Mouse (Mus musculus): ENCODE measurements at regions not wholly inside any gene's neighbourhood (a gene's known extent, or its start where the extent isn't known, plus 50 kb on each side); places are given as distances from the start of the nearest gene placed in this dataset.
A peak's percentile ranks its signal among the peaks of the same experiment; 100 is the strongest.

DNA sequence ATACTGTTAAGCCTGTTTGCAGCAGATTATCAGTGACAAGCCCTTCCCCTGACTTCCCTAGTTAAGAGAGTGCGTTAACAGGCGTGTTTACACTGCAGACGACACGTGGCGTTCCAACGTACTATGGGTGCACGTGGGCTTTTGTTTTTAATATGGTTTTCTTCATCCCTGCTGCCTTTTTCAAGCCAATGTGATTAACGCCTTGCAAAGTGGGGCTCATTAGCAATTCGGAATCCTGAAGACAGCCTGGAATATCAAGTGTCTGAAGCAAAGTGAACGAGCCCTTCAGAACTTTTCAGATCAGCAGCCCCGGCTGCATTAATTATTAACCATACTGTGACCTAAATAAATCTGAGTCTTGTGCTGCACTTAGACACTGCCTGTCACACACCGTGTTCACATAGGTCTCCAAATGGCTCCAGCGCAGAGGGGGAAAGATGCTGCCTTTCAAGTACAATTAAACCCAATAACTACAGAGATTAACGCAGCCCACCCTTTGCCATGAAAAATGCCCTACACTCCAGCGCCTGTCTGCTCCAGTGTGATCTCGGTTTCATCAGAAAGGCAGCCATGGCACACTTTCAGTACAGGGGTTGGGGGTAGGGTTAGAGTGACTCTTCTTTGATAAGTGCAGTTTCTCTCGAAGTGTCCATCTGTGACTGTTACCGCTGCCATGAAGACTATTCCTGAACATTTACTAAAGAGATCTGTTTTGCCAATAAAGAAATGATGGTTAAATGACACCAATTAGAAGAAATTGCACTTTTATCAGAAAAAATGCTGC is 140.7 kb upstream of the Tcerg1l start:
- H3K4me1 ChIP-seq, result no peaks in the 10 kb centered on the region
- H3K27me3 ChIP-seq (replicated peaks; ENCODE audit: low read depth, poor library complexity, severe bottlenecking), result no peaks in the 10 kb centered on the region
- no peak overlapping the region for H3K4me3 ChIP-seq
- no peak overlapping the region for H3K27ac ChIP-seq (replicated peaks)
- no peak for DNase-seq (ENCODE audit: low spot score)
- H3K36me3 ChIP-seq (replicated peaks), result no peaks in the 10 kb centered on the region
- no peaks in the 10 kb centered on the region for H3K9me3 ChIP-seq
- 84% methylated on average over 18 of the region's 18 CpGs for WGBS

GRCm38 (mm10) chr7:138526143-138526542 is 128.6 kb upstream of the Tcerg1l start:
- H3K4me1 ChIP-seq, result no peaks in the 10 kb centered on the region
- 96% methylated on average over 2 of the region's 2 CpGs for WGBS
- H3K9me3 ChIP-seq, result no peaks in the 10 kb centered on the region
- DNase-seq (ENCODE audit: low spot score), result no peak
- no peak overlapping the region for H3K27ac ChIP-seq (replicated peaks)
- no peak overlapping the region for H3K4me3 ChIP-seq
- no peaks in the 10 kb centered on the region for H3K27me3 ChIP-seq (replicated peaks; ENCODE audit: low read depth, poor library complexity, severe bottlenecking)
- H3K36me3 ChIP-seq (replicated peaks), result no peaks in the 10 kb centered on the region

GRCm38 (mm10) chr7:138524936-138525335 is 127.4 kb upstream of the Tcerg1l start:
- DNase-seq (ENCODE audit: low spot score), result no peak
- 90% methylated on average over 3 of the region's 3 CpGs for WGBS

GRCm38 (mm10) chr7:138514171-138514570 is 116.6 kb upstream of the Tcerg1l start:
- WGBS, result 89% methylated on average over 2 of the region's 2 CpGs
- H3K4me1 ChIP-seq, result no peaks in the 10 kb centered on the region
- no peaks in the 10 kb centered on the region for H3K36me3 ChIP-seq (replicated peaks)
- no peak for DNase-seq (ENCODE audit: low spot score)
- no peaks in the 10 kb centered on the region for H3K9me3 ChIP-seq
- H3K4me3 ChIP-seq, result no peak overlapping the region
- no peak overlapping the region for H3K27ac ChIP-seq (replicated peaks)
- no peaks in the 10 kb centered on the region for H3K27me3 ChIP-seq (replicated peaks; ENCODE audit: low read depth, poor library complexity, severe bottlenecking)

More at GRCm38 (mm10) chr7:138524936-138525335, 127.4 kb upstream of the Tcerg1l start:
- no peaks in the 10 kb centered on the region for H3K27me3 ChIP-seq (replicated peaks; ENCODE audit: low read depth, poor library complexity, severe bottlenecking)
- no peaks in the 10 kb centered on the region for H3K36me3 ChIP-seq (replicated peaks)
- no peaks in the 10 kb centered on the region for H3K9me3 ChIP-seq
- H3K4me1 ChIP-seq, result no peaks in the 10 kb centered on the region
- H3K4me3 ChIP-seq, result no peak overlapping the region
- H3K27ac ChIP-seq (replicated peaks), result no peak overlapping the region

- WGBS, result 82% methylated on average over 2 of the region's 2 CpGs
- H3K4me3 ChIP-seq, result no peak overlapping the region
- H3K27me3 ChIP-seq (replicated peaks; ENCODE audit: low read depth, poor library complexity, severe bottlenecking), result no peaks in the 10 kb centered on the region
- H3K9me3 ChIP-seq, result no peaks in the 10 kb centered on the region
- H3K27ac ChIP-seq (replicated peaks), result no peak overlapping the region
- no peaks in the 10 kb centered on the region for H3K4me1 ChIP-seq
- DNase-seq (ENCODE audit: low spot score), result no peak
- no peaks in the 10 kb centered on the region for H3K36me3 ChIP-seq (replicated peaks)
These were observed 107.7 kb upstream of the Tcerg1l start for GRCm38 (mm10) chr7:138505205-138505604.

DNA sequence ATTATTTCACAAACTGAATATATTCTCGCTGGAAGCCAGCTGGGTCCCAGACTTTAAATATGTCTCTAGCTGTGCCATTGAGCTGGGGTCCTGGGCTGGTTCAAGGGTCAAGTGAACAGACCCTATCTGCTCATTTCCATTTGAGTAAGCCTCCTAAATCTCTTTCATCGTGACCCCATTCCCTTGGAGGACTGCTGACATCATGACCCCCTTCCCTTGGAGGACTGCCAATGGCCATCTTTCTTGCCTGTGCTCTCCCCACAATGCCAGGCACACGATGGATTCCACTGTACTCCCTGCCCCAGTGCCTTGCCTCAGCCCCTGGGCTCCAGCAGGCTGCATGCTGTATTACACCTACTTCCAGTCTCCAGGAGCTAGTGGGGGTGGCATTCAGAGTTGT is 106.5 kb upstream of the Tcerg1l start:
- Histone ChIP-seq H3K9me3 (no peaks in the 10 kb centered on the region), H3K4me1 (no peaks in the 10 kb centered on the region), H3K27me3 (replicated peaks; ENCODE audit: low read depth, poor library complexity, severe bottlenecking) (no peaks in the 10 kb centered on the region), H3K27ac (replicated peaks) (no peak overlapping the region), H3K36me3 (replicated peaks) (no peaks in the 10 kb centered on the region), H3K4me3 (no peak overlapping the region)
- 58% methylated on average over 3 of the region's 3 CpGs for WGBS
- DNase-seq (ENCODE audit: low spot score), result no peak

GRCm38 (mm10) chr7:138503016-138503415 is 105.5 kb upstream of the Tcerg1l start:
- Histone ChIP-seq H3K27me3 (replicated peaks; ENCODE audit: low read depth, poor library complexity, severe bottlenecking) (no peaks in the 10 kb centered on the region), H3K9me3 (no peaks in the 10 kb centered on the region), H3K27ac (replicated peaks) (no peak overlapping the region), H3K4me3 (no peak overlapping the region), H3K4me1 (no peaks in the 10 kb centered on the region), H3K36me3 (replicated peaks) (no peaks in the 10 kb centered on the region)
- 87% methylated on average over 3 of the region's 3 CpGs for WGBS
- no peak for DNase-seq (ENCODE audit: low spot score)

- Histone ChIP-seq H3K4me1 (no peaks in the 10 kb centered on the region), H3K9me3 (no peaks in the 10 kb centered on the region), H3K27me3 (replicated peaks; ENCODE audit: low read depth, poor library complexity, severe bottlenecking) (no peaks in the 10 kb centered on the region), H3K27ac (replicated peaks) (no peak overlapping the region), H3K4me3 (no peak overlapping the region), H3K36me3 (replicated peaks) (no peaks in the 10 kb centered on the region)
- WGBS, result 87% methylated on average over 14 of the region's 14 CpGs
- no peak for DNase-seq (ENCODE audit: low spot score)
These were observed 104.0 kb upstream of the Tcerg1l start for GRCm38 (mm10) chr7:138501347-138502014.

- no peak overlapping the region for H3K4me3 ChIP-seq
- WGBS, result 82% methylated on average over 2 of the region's 2 CpGs
- H3K27me3 ChIP-seq (replicated peaks; ENCODE audit: low read depth, poor library complexity, severe bottlenecking), result no peaks in the 10 kb centered on the region
- H3K4me1 ChIP-seq, result no peaks in the 10 kb centered on the region
- H3K27ac ChIP-seq (replicated peaks), result no peak overlapping the region
- H3K36me3 ChIP-seq (replicated peaks), result no peaks in the 10 kb centered on the region
- H3K9me3 ChIP-seq, result no peaks in the 10 kb centered on the region
- DNase-seq (ENCODE audit: low spot score), result no peak
These were observed 100.2 kb upstream of the Tcerg1l start for GRCm38 (mm10) chr7:138497771-138498170.

- no peak overlapping the region for H3K27ac ChIP-seq (replicated peaks)
- no peaks in the 10 kb centered on the region for H3K36me3 ChIP-seq (replicated peaks)
- no peaks in the 10 kb centered on the region for H3K9me3 ChIP-seq
- 56% methylated on average over 6 of the region's 6 CpGs for WGBS
- peak; percentile 19 for DNase-seq (ENCODE audit: low spot score)
- H3K27me3 ChIP-seq (replicated peaks; ENCODE audit: low read depth, poor library complexity, severe bottlenecking), result no peaks in the 10 kb centered on the region
- no peak overlapping the region for H3K4me3 ChIP-seq
- no peaks in the 10 kb centered on the region for H3K4me1 ChIP-seq
These were observed 99.7 kb upstream of the Tcerg1l start for GRCm38 (mm10) chr7:138497202-138497601.

DNA sequence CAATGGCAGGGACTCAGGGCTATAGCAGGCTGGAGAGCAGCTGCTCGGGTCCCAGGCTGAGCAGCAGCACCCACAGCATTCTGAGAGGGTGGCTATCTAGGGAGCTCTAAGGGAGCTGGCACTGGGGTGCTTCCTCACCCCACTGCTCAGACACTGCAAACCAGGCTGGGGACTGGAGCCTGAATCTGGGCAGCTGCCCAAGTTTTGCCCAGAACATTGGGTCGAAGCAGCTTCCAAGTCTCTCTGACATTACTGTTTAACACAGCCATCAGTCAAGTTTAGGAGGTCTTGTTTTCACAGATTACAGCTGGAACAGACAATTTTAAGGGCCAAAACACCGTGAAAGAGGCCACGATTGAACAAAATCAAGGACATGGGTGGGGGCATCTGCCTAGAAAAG is 96.1 kb upstream of the Tcerg1l start:
- 74% methylated on average over 4 of the region's 4 CpGs for WGBS
- H3K9me3 ChIP-seq, result no peaks in the 10 kb centered on the region
- H3K36me3 ChIP-seq (replicated peaks), result no peaks in the 10 kb centered on the region
- no peaks in the 10 kb centered on the region for H3K27me3 ChIP-seq (replicated peaks; ENCODE audit: low read depth, poor library complexity, severe bottlenecking)
- no peak for DNase-seq (ENCODE audit: low spot score)
- no peaks in the 10 kb centered on the region for H3K4me1 ChIP-seq
- no peak overlapping the region for H3K27ac ChIP-seq (replicated peaks)
- no peak overlapping the region for H3K4me3 ChIP-seq

DNA sequence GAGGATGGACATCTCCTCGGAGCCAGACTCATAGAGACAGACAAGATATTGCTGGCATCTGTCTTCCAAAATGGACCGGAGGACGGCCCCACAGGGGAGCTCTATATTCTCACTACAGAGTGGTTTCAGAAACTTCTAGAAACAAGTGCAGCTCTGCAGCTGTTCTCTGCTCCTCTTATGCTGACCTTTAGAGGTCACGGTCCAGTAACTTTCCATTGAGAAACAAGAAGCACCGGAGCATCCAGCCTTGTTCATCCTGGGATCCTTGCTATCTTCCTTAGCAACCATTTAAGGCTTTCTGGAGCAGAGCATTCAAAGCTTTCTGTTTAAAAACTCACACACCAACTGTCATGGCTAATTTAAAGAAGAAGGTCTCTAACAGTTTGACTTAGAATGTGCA is 94.7 kb upstream of the Tcerg1l start:
- WGBS, result 80% methylated on average over 5 of the region's 5 CpGs
- Histone ChIP-seq H3K4me1 (no peaks in the 10 kb centered on the region), H3K4me3 (no peak overlapping the region), H3K36me3 (replicated peaks) (no peaks in the 10 kb centered on the region), H3K27me3 (replicated peaks; ENCODE audit: low read depth, poor library complexity, severe bottlenecking) (no peaks in the 10 kb centered on the region), H3K9me3 (no peaks in the 10 kb centered on the region), H3K27ac (replicated peaks) (no peak overlapping the region)
- no peak for DNase-seq (ENCODE audit: low spot score)

GRCm38 (mm10) chr7:138489471-138489870 is 91.9 kb upstream of the Tcerg1l start:
- Histone ChIP-seq H3K9me3 (no peaks in the 10 kb centered on the region), H3K27me3 (replicated peaks; ENCODE audit: low read depth, poor library complexity, severe bottlenecking) (no peaks in the 10 kb centered on the region), H3K27ac (replicated peaks) (no peak overlapping the region), H3K4me3 (no peak overlapping the region), H3K36me3 (replicated peaks) (no peaks in the 10 kb centered on the region), H3K4me1 (no peaks in the 10 kb centered on the region)
- no peak for DNase-seq (ENCODE audit: low spot score)
- WGBS, result 69% methylated on average over 2 of the region's 2 CpGs
